Mouse (Mus musculus) spleen, adult 2 months (tissue): Measurements from ENCODE around the gene Ccdc121.

ENCODE experiments used
- CTCF ChIP-seq: fragments of 200-500 bp; IDR thresholded peaks from 2 replicates; pipeline ENCODE4 v1.5.1; 2011; ENCODE audit warnings: mild to moderate bottlenecking, inconsistent platforms; ENCODE audit not compliant: insufficient read depth, insufficient read length, insufficient replicate concordance; ENCODE audit errors: extremely low read depth
- POLR2A ChIP-seq: fragments of 200-500 bp; IDR thresholded peaks from 2 replicates; pipeline ENCODE4 v1.6.1; 2011; ENCODE audit warnings: low read depth, low read length, inconsistent platforms

DNA sequence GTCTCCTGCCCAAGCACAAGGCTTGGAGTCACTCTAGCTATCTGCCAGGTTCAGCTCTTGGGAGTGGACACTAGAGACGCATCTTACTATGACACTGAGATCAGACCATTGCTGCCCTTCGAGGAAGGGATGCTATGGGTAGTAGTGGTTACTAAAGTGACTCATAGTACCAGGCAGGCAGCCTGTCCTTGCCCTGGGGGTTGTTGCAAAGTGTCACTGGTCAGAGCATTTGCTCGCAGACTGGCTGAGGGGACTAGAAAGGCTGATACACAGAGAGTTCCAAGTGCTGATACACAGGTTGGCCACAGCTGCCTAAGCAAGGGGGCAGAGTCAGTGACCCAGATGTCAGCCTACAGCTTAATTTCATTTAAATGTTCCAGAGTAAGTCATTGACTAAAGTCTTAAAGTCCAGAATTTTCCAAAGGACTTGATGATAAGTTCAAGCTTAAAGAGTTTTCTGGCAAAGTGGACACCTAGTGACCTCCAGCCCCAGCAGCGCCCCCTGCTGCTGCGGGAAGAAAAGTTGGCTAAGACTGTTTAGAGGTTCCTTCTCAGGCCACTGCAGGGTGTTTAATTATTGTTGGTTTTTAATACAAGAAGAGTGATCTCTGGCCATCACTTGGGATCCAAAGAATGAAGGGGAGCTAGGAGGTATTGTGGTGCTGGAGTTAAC lies 32.6 kb upstream of the Ccdc121 start:
- no peak for TF ChIP-seq POLR2A
- no peak for TF ChIP-seq CTCF
